Mouse (Mus musculus) mesoderm, embryonic 11.5 days (tissue): Measurements from ENCODE around the gene AI413582.

ENCODE experiments used
- DNase-seq: peaks from one replicate; pipeline ENCODE4 v3.0.0-alpha.2; 2012; ENCODE audit warnings: low read depth, low spot score

The AI413582 gene

GRCm38 (mm10) chr17:27579816-27580215 lies 14.3 kb upstream of the AI413582 start:
- no peak for DNase-seq

DNA sequence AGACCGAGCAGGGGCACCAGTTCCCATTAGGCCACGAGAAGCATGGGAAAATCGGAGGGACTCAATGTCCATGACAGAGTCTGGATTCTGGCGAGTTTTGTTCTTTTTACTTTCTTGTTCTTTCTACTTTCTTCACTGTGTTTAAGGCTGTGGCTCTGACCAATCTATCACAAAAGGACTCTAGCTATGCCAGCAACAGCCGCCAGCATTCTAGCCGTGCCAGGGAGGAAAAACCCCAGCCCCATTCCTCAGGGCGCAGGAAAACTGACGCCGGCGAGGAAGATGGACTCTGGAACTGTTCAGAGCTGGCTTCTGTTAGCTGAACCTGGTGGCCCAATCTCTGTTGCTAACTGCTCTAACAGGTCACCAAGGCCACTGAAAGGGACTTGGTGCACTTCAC lies 12.9 kb upstream of the AI413582 start:
- no peak for DNase-seq

GRCm38 (mm10) chr17:27577468-27577867 lies 11.9 kb upstream of the AI413582 start:
- peak; percentile 39 for DNase-seq

DNA sequence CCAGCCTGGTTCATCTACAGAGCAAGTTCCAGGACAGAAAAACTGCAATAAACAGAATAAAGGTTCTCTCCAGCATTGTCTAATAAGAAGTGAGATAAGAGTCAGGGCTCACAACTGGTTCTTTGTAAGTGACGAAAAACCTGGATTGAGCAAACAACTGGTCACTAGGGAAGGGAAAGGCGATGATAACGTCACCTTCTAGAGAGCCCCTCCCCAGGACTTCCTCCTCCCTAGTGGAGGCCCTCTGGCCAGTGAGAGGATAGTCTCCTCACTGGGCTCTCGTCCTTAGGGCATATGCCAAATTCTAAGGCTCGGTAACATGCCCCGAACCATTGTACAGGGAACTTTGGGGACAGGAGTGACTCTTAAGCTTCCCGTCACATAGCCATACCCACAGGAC lies 10.5 kb upstream of the AI413582 start:
- DNase-seq = no peak

GRCm38 (mm10) chr17:27575116-27575776 lies 9.7 kb upstream of the AI413582 start:
- no peak for DNase-seq

GRCm38 (mm10) chr17:27574470-27575115 lies 9.0 kb upstream of the AI413582 start:
- DNase-seq = no peak

DNA sequence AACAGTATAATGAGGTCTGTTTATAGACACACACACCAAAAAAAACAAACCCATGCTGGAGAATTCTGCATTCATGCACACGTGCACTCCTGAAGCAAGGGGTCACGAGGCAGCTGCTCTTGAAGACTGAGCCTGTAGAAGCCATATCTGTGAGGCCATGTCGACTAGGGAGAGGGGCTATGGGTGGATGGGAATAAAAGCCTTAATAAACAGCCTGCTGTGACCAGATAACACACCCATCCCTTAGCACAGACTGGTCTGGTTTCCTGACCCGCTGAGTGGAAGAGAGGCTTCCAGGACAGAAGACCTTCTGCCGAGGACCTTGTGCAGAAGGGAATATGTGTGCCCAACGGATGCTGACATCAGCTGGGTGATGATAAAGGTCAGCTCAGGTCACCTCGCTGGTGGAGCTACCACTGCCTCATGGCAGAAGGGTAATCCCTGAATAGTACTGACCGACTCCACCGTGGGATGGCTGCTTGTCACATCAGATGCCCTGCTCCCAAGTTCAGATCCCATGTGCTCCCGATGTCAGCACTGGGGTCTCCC lies 8.3 kb upstream of the AI413582 start:
- DNase-seq = no peak

- no peak for DNase-seq
Measured at GRCm38 (mm10) chr17:27571315-27571714, 5.8 kb upstream of the AI413582 start.

GRCm38 (mm10) chr17:27568228-27568627 lies 2.7 kb upstream of the AI413582 start:
- no peak for DNase-seq

DNA sequence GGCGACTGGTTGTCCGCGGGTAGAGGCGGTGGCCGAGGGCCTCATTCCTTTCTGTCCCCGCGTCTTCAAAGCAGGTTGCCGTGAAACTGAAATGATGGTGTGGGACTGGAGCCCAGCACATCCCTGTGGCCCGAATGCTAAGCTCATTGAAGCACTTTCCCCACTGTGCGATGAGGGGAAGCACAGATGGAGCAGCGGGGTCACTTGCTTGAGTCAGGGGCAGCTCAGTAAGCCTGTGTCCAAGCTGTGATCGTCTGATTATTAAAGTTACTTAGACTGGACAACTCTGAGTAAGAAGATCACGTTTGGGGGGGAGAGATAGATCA lies 349 bp upstream of the AI413582 start:
- no peak for DNase-seq

GRCm38 (mm10) chr17:27564391-27565162 lies 979 bp downstream of the AI413582 start:
- DNase-seq = no peak

DNA sequence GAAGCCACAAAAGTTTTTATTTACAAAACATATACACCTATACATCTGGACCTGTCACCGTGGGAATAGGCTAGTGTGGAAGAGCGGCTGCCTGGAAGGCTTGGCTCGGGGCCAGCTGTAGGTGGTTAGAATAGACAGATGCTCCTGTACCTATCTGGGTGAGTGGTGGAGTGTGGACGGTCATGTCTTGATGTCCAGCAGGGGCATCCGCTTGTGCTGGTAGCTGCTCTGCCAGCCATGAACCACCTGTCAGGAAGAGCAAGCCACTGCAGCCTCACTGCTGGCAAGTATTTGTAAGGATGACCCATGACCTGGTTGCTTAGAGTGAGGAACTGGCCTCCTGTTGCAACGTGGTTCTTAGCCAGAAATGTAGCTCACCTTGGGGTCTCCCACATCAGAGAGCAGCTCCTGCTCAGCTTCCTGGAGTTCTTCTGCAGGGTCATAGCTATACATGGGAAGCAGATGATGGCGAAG lies 1.7 kb downstream of the AI413582 start:
- DNase-seq = no peak

DNA sequence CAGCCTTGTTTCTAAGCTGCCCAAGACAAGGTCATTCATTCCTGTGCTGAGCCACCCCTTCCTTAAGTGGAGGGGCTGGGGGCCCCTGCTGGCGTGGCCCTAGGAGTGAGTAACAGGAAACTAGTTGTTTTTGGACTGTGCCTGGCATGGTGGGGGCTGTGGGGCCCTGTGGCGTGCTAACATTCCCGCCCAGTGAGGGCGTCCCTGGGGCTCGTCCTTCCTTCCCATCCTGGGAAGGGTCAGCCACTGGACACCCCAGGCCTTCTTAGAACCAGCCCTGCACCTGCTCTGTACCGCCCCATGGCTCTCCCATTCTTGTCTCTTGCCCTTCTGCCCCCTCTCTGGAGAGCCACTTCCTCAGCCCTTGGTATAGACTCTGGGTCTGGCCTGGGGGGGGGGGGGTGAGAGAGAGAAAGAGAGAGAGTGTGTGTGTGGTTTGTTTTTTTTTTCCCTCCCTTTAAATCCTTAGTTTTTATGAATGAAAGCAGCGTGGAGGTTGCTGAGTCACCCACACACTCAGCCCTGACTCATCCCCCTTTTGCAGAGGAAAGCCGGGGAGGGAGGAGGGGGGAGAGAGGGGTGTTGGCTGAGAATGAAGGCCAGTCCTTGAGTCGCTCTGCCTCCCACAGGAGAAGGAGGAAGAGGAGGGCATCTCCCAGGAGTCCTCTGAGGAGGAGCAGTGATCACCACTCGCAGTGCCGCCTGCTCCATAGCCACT lies 3.6 kb downstream of the AI413582 start:
- no peak for DNase-seq

DNA sequence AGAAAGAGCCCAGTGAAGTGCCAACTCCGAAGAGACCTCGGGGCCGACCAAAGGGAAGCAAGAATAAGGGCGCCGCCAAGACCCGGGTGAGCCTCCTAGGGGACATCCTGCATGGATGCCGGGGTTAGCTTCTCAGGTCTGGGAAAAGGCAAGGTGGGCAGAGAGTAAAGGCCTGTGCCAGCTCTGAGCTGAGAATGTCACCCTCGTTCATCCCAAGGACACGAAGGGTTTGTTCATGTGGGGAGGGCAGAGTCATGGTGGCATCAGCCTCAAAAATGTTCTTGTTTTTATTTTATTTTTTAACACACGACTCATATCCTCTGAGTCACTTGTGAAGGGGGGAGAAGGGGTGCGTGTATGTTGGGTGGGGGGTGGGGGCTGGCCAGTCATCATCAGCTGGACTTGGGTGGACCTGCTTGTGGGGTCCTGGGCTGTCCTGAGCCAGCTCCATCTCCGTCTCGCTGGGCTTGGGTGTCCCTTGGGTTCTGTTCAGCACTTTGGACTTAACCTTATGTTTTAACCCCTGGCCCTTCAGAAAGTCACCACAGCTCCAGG lies 4.6 kb downstream of the AI413582 start:
- no peak for DNase-seq

- no peak for DNase-seq
Measured at GRCm38 (mm10) chr17:27559596-27559995, 6.0 kb downstream of the AI413582 start.

DNA sequence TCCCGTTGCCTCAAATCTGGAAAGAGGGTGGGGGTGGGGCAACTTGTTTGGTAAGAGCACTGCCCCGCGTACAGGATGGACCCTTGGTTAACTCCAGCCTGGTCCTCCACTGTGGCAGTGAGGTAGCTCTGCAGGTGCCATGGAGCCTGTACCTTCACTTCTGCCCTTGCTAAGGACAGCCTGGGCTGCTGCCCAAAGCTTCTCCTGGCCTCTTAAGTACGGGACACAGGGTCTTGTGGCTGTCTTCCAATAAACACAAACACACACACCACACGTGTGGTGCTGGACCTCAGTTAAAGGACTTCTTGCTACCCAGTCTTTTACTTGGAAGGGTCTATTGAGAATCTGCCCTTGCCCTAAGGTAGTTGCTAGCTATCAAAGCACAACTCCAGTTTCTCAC lies 6.7 kb downstream of the AI413582 start:
- no peak for DNase-seq

- no peak for DNase-seq
Measured at GRCm38 (mm10) chr17:27557927-27558661, 7.5 kb downstream of the AI413582 start.

- DNase-seq = peak; percentile 82
Measured at GRCm38 (mm10) chr17:27557181-27557926, 8.2 kb downstream of the AI413582 start.

- DNase-seq = peak; percentile 94
Measured at GRCm38 (mm10) chr17:27556315-27557011, 9.1 kb downstream of the AI413582 start, which contains the start of gene Hmga1. Gene Hmga1, plus strand, starts transcription at chr17:27556497.
